Mouse (Mus musculus) left cerebral cortex, postnatal 25 days (tissue): ENCODE measurements around the gene C1qtnf7. TPM values are rescaled to one million over a fixed set of nuclear protein-coding genes. Genes with fewer than 3 reads are reported as not detected.

Source experiments
- DNase-seq, 2 experiments: peaks; one replicate each; pipeline ENCODE4 v3.0.0; 2022; ENCODE audit warnings: low spot score in 2 of 2, mixed read lengths in 1 of 2
- intact Hi-C: fragments of 180-260 bp; cut with DNase I; formaldehyde crosslinking; loops from one replicate; pipeline ENCODE4 v1.15.1; 2025
- total RNA-seq, 2 experiments: library from RNA; stranded (reverse); gene quantifications; 2 replicates each; pipeline ENCODE4 v1.2.3; 2021

Gene C1qtnf7
- total RNA-seq, 2 experiments from 2014 or later: 1.3 to 1.5 TPM

GRCm38 (mm10) chr5:43590311-43590731, 75.0 kb downstream of the C1qtnf7 start:
- intact Hi-C loops: no loop called here
- DNase-seq: no peak

- intact Hi-C loops: no loop called here
- DNase-seq: no peak
Measured at GRCm38 (mm10) chr5:43601601-43602000, 86.3 kb downstream of the C1qtnf7 start.

- DNase-seq: no peak
- intact Hi-C loops: no loop called here
Measured at GRCm38 (mm10) chr5:43602518-43602917, 87.2 kb downstream of the C1qtnf7 start.

- intact Hi-C loops: no loop called here
- no peak for DNase-seq
Measured at GRCm38 (mm10) chr5:43603559-43603958, 88.2 kb downstream of the C1qtnf7 start.

- no peak for DNase-seq
- intact Hi-C loops: no loop called here
Measured at GRCm38 (mm10) chr5:43608073-43608472, 92.7 kb downstream of the C1qtnf7 start.

DNA sequence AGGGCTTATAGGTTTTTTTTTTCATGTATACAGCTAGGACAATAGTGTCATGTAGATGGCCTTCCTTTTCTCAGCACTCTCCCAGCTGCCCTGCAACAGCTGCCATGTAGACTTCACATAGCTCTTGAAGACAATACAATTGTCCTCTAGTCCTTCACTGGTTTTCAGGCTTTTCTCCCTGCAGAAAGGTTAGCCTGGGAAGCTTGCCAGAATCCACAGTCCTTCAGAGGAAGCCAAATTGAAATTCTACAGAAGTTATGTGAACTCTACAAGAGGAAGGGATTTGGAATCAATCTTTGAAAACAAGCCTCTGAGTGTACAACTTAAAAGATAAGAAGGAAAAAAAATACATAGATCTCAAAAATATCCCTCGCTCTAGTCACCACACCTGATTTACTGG, 94.4 kb downstream of the C1qtnf7 start:
- DNase-seq: no peak
- intact Hi-C loops: no loop called here

GRCm38 (mm10) chr5:43621575-43622299, 106.4 kb downstream of the C1qtnf7 start:
- intact Hi-C loops: loop anchor here (10.0 kb wide), 1 partner anchor 1737 kb away; no protein-coding TSS in a partner anchor
- peak in 1 of 2 experiments; percentile 20 for DNase-seq

DNA sequence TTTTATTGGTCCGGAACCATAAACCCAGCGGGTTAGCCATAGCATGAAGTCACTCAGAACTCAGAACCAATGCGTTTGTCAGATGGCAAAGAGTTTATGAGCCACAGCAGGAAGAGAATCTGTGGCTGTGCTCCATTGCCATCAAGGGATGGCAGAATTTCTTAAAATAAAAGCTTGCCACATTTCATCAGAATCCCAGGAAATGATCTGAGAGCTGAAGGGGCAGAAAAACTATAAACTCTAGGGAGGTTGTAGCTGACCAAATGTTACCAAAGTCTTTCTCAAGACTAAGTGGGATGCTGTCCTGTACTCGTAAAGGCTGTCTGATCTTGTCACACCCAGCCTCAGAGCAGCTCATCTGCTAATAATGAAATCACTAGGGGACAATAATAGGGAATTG, 110.1 kb downstream of the C1qtnf7 start:
- intact Hi-C loops: loop anchor here (10.0 kb wide), 1 partner anchor 1741 kb away; no protein-coding TSS in a partner anchor

GRCm38 (mm10) chr5:43634071-43634601, 118.8 kb downstream of the C1qtnf7 start:
- intact Hi-C loops: loop anchor here (2.0 kb wide), 2 partner anchors 51 to 211 kb away; no protein-coding TSS in a partner anchor
- DNase-seq: no peak

More for the DNA sequence above, 110.1 kb downstream of the C1qtnf7 start:
- DNase-seq: no peak

DNA sequence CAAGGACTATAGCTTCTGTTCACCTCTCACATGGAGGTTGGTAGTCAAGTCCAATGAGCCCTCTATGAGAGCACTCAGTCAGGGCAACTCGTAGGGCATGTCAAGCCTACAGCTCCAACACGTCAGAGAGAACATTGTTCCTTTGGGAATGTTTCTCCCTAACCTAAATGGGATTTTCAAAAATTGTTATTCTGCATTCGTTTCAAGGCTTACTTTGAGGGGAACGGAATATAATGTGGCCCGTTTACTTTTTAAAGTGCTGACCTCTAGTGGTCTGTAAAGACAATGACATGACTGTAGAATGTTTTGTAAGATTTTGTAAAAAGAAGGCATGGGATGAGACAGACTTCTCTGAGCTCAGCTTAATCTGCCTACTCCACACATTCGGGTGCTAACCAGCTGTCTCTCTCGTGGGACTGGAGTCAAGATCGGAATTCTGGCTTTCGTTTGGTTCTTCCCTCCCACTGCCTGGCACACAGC, 119.3 kb downstream of the C1qtnf7 start:
- DNase-seq: peak; percentile 65 to 90
- intact Hi-C loops: loop anchor here (2.0 kb wide), 2 partner anchors 52 to 212 kb away; no protein-coding TSS in a partner anchor

GRCm38 (mm10) chr5:43645020-43645419, 129.7 kb downstream of the C1qtnf7 start:
- DNase-seq: no peak
- intact Hi-C loops: no loop called here

GRCm38 (mm10) chr5:43647098-43647774, 131.9 kb downstream of the C1qtnf7 start:
- intact Hi-C loops: no loop called here
- DNase-seq: peak in 1 of 2 experiments; percentile 44

GRCm38 (mm10) chr5:43661498-43661897, 146.2 kb downstream of the C1qtnf7 start:
- no peak for DNase-seq
- intact Hi-C loops: no loop called here

GRCm38 (mm10) chr5:43661997-43662961, 146.9 kb downstream of the C1qtnf7 start, which contains the start of gene Cc2d2a:
TSS of gene Cc2d2a (plus strand) at chr5:43662346.
- intact Hi-C loops: no loop called here
- peak; percentile 40 to 55 for DNase-seq

DNA sequence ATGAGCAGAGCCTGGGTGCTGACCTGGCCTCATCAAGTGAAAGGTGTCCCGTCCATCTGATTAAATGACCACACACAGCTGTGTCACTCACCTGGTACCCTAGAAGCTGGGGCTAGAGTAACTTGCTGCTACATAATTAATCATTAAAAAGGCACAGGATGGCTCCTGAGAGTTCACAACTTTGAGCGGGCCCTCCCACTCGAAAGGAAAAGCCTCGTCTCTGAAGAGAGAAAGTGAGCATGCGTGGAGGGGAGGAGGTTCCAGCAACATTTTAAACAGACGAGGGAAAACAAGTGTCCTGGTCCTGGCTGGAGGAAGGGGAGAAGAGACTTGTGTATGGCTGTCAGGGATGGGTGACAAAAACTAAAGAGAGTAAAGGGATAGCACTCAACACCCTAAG, 148.2 kb downstream of the C1qtnf7 start:
- intact Hi-C loops: no loop called here
- DNase-seq: no peak

- intact Hi-C loops: no loop called here
Measured at GRCm38 (mm10) chr5:43665144-43665543, 149.8 kb downstream of the C1qtnf7 start.

More at GRCm38 (mm10) chr5:43665144-43665543, 149.8 kb downstream of the C1qtnf7 start:
- no peak for DNase-seq
